Mouse (Mus musculus) liver, embryonic 16.5 days (tissue): ENCODE data around the gene Serpinb11. TPM values are rescaled to one million over a fixed set of nuclear protein-coding genes. Genes with fewer than 3 reads are reported as not detected.

Experiments
- polyA plus RNA-seq: library from polyadenylated mRNA; unstranded; fragments of >200 nt; fragmentation: Nextera tagmentation; extraction: Ambion mirVana; gene quantifications from 2 replicates; pipeline ENCODE4 v1.2.1, GENCODE M21; 2015

The Serpinb11 gene
- polyA plus RNA-seq, 1 experiment from 2014 or later = not detected

Other genes with a start within 250 kb of the Serpinb11 start
- not detected in 2 replicates for gene Serpinb3b, start 82.8 kb upstream of the Serpinb11 start, polyA plus RNA-seq
- not detected in 2 replicates for gene Serpinb3c, start 82.8 kb upstream of the Serpinb11 start, polyA plus RNA-seq
- 0.14 TPM in 1 of 2 replicates, not detected in the other for gene Serpinb7, start 38.5 kb downstream of the Serpinb11 start, polyA plus RNA-seq
- gene Serpinb2, start 150.2 kb downstream of the Serpinb11 start, polyA plus RNA-seq = 2.1 and 2.6 TPM in 2 replicates
- gene Serpinb8, start 228.8 kb downstream of the Serpinb11 start, polyA plus RNA-seq = 0.08 and 0.09 TPM in 2 replicates